In genomic region chr8:93809686-93810027, GRCm38 (mm10) we compare ENCODE assay signal across 8 mouse cellular contexts. TPM values are rescaled to one million over a fixed set of nuclear protein-coding genes. Genes with fewer than 3 reads are reported as not detected.
DNase-seq lines count a peak whose midpoint lies in the region; ATAC-seq and TF ChIP-seq lines count a peak whose summit lies in the region.

Gene Gnao1, plus strand, starts transcription at chr8:93809966.

- TF ChIP-seq POLR2A in embryonic fibroblast, embryonic 13.5 days (IDR thresholded peaks at IDR 0.05; ENCODE audit: low read depth, low read length): no peak

- DNase-seq in kidney, postnatal 14 days: no peak
- DNase-seq in Patski (ENCODE audit: low read depth, low spot score): no peak
- no peak for DNase-seq in embryo, embryonic 10 days (ENCODE audit: low spot score)
- no peak for DNase-seq in kidney, adult 9 months

- TF ChIP-seq CTCF in Patski (IDR thresholded peaks at IDR 0.05): no peak
- TF ChIP-seq CTCF in embryonic fibroblast, embryonic 13.5 days (IDR thresholded peaks at IDR 0.05; ENCODE audit: borderline replicate concordance, insufficient read depth, low read length): no peak

- H3K9me3 ChIP-seq in kidney, embryonic 15.5 days (replicated peaks): no peaks in the 10 kb centered on the region
- H3K9me3 ChIP-seq in hindbrain, embryonic 15.5 days: no peaks in the 10 kb centered on the region
- H3K9me3 ChIP-seq in liver, embryonic 15.5 days (replicated peaks): no peaks in the 10 kb centered on the region

- WGBS in kidney, embryonic 15.5 days: 13% methylated on average over 9 of the region's 9 CpGs
- WGBS in hindbrain, embryonic 15.5 days: 9% methylated on average over 9 of the region's 9 CpGs
- WGBS in liver, embryonic 15.5 days (ENCODE audit: insufficient replicate concordance): 10% methylated on average over 9 of the region's 9 CpGs

- H3K4me3 ChIP-seq in kidney, embryonic 15.5 days (replicated peaks): peak within 1 kb of the TSS; percentile 66
- peak within 1 kb of the TSS; percentile 61 for H3K4me3 ChIP-seq in embryonic fibroblast, embryonic 13.5 days (ENCODE audit: insufficient read depth, low read length)
- H3K4me3 ChIP-seq in hindbrain, embryonic 15.5 days: peak within 1 kb of the TSS; percentile 86
- H3K4me3 ChIP-seq in liver, embryonic 15.5 days (replicated peaks): peak within 1 kb of the TSS; percentile 56

- CTCF ChIA-PET in Patski (lab: Charles Lee): no interaction called here

- peaks cover 58% of the 10 kb centered on the region for H3K27me3 ChIP-seq in kidney, embryonic 15.5 days
- peaks cover 57% of the 10 kb centered on the region for H3K27me3 ChIP-seq in Patski
- H3K27me3 ChIP-seq in hindbrain, embryonic 15.5 days: no peaks in the 10 kb centered on the region
- peaks cover 69% of the 10 kb centered on the region for H3K27me3 ChIP-seq in liver, embryonic 15.5 days

- peaks cover 34% of the 10 kb centered on the region for H3K4me1 ChIP-seq in kidney, embryonic 15.5 days
- no peaks in the 10 kb centered on the region for H3K4me1 ChIP-seq in embryonic fibroblast, embryonic 13.5 days (ENCODE audit: control insufficient read depth, insufficient read depth, low read length)
- H3K4me1 ChIP-seq in hindbrain, embryonic 15.5 days (replicated peaks): peaks cover 21% of the 10 kb centered on the region
- H3K4me1 ChIP-seq in liver, embryonic 15.5 days (replicated peaks): peaks cover 13% of the 10 kb centered on the region; the same call in 1 of the 2 replicates

- ATAC-seq in kidney, embryonic 15.5 days (replicated peaks; ENCODE audit: low FRiP score): no peak
- ATAC-seq in Patski: peak; percentile 40
- ATAC-seq in hindbrain, embryonic 15.5 days (ENCODE audit: low FRiP score, low read depth): no peak
- no peak for ATAC-seq in liver, embryonic 15.5 days (ENCODE audit: insufficient read depth)

- H3K27ac ChIP-seq in kidney, embryonic 15.5 days: no peak within 1 kb of the TSS
- no peak within 1 kb of the TSS for H3K27ac ChIP-seq in embryonic fibroblast, embryonic 13.5 days (ENCODE audit: insufficient read depth, low read length)
- H3K27ac ChIP-seq in hindbrain, embryonic 15.5 days (replicated peaks): peak within 1 kb of the TSS; percentile 99
- no peak within 1 kb of the TSS for H3K27ac ChIP-seq in liver, embryonic 15.5 days (replicated peaks)

- H3K36me3 ChIP-seq in kidney, embryonic 15.5 days: no peaks in the 10 kb centered on the region
- no peaks in the 10 kb centered on the region for H3K36me3 ChIP-seq in hindbrain, embryonic 15.5 days
- H3K36me3 ChIP-seq in liver, embryonic 15.5 days (replicated peaks): no peaks in the 10 kb centered on the region

- POLR2A ChIA-PET in Patski (lab: Charles Lee): no interaction called here

- in situ Hi-C loops in Patski (cut with MboI; ENCODE audit: low pct_unique_long_range_greater_than_20kb): no loop called here

- H3K4me2 ChIP-seq in kidney, embryonic 15.5 days: peak within 1 kb of the TSS; percentile 94
- peak within 1 kb of the TSS; percentile 79 for H3K4me2 ChIP-seq in hindbrain, embryonic 15.5 days
- peak within 1 kb of the TSS; percentile 77 for H3K4me2 ChIP-seq in liver, embryonic 15.5 days

- H3K9ac ChIP-seq in kidney, embryonic 15.5 days: peak within 1 kb of the TSS; percentile 58
- peak within 1 kb of the TSS; percentile 95 for H3K9ac ChIP-seq in hindbrain, embryonic 15.5 days
- H3K9ac ChIP-seq in liver, embryonic 15.5 days: no peak within 1 kb of the TSS

RNA-seq across cellular contexts. Expression of gene Gnao1, which starts in this region (rescaled TPM):
- polyA plus RNA-seq in kidney, embryonic 15.5 days (2015; fragmentation: Nextera tagmentation; extraction: Ambion mirVana): 2.3 and 6.0 TPM in 2 replicates
- polyA plus RNA-seq in Patski (2021): 2.3 TPM
- 11.9 and 19.8 TPM in 2 replicates for polyA plus RNA-seq in embryonic fibroblast, embryonic 13.5 days (2011; ENCODE audit: insufficient read length, low read depth, missing spikeins)
- 225 and 267 TPM in 2 replicates for polyA plus RNA-seq in hindbrain, embryonic 15.5 days (2015; fragmentation: Nextera tagmentation; extraction: Ambion mirVana)
- polyA plus RNA-seq in liver, embryonic 15.5 days (2015; fragmentation: Nextera tagmentation; extraction: Ambion mirVana): 0.15 and 0.74 TPM in 2 replicates

Comparison
In these comparisons a context has a peak if more than half of its experiments do, and no peak if none do; other contexts are left out.
1. RNA of gene Gnao1 (polyA plus RNA-seq): 225 to 267 TPM in hindbrain, embryonic 15.5 days; 11.9 to 19.8 TPM in embryonic fibroblast, embryonic 13.5 days, 2.3 to 6.0 TPM in kidney, embryonic 15.5 days, 2.3 TPM in Patski (single experiment) and 0.15 to 0.74 TPM in liver, embryonic 15.5 days; every median in the first group is over 10 times any median in the second.
2. Peak in every context shown above with its lines, with median percentiles within 50 percentile points of each other: H3K4me2 ChIP-seq and H3K4me3 ChIP-seq.